Mouse (Mus musculus) lung, postnatal 0 days (tissue): Measurements from ENCODE around the gene Ssx9.
"Not testable (repeated sequence)": the region's sequence is repeated elsewhere in the genome, so short reads cannot be mapped to it uniquely, and the experiment has no call there.

Experiments
- CTCF ChIP-seq: IDR thresholded peaks from 2 replicates; pipeline ENCODE4 v1.5.1; 2016; ENCODE audit warnings: antibody characterized with exemption, mild to moderate bottlenecking
- EP300 ChIP-seq: IDR thresholded peaks from 2 replicates; pipeline ENCODE4 v1.6.1; 2016; ENCODE audit warnings: antibody characterized with exemption, mild to moderate bottlenecking, control low read depth

GRCm38 (mm10) chrX:8748132-8748531 is at the start of gene Ssx9:
- TF ChIP-seq EP300, CTCF: not testable (repeated sequence)
